Mouse (Mus musculus) liver, embryonic 13.5 days (tissue): ENCODE measurements around the gene Fat1. TPM values are rescaled to one million over a fixed set of nuclear protein-coding genes. Genes with fewer than 3 reads are reported as not detected.
"Not testable (repeated sequence)": the region's sequence is repeated elsewhere in the genome, so short reads cannot be mapped to it uniquely, and the experiment has no call there.

ENCODE experiments used
- ATAC-seq: fragments of 200-750 bp; cut with Nextera tagmentation; 2 replicates; pipeline ENCODE4 v1.8.0; 2017; ENCODE audit warnings: low read depth, mild to moderate bottlenecking, moderate number of reproducible peaks, moderate library complexity
- DNase-seq: peaks from one replicate; pipeline ENCODE4 v3.0.0; 2022
- H3K27ac ChIP-seq: fragments of 300-500 bp; sonication (generic); 2 replicates; pipeline ENCODE4 v1.5.1; 2015; ENCODE audit warnings: moderate library complexity, mild to moderate bottlenecking, inconsistent platforms
- H3K27me3 ChIP-seq: fragments of 300-500 bp; sonication (generic); 2 replicates; pipeline ENCODE4 v1.6.1; 2015; ENCODE audit warnings: mild to moderate bottlenecking, inconsistent platforms
- H3K36me3 ChIP-seq: fragments of 300-500 bp; sonication (generic); 2 replicates; pipeline ENCODE4 v1.6.1; 2015; ENCODE audit warnings: mild to moderate bottlenecking, inconsistent platforms
- H3K4me1 ChIP-seq: fragments of 300-500 bp; sonication (generic); replicated peaks from 2 replicates; pipeline ENCODE4 v1.6.1; 2015; ENCODE audit warnings: inconsistent platforms
- H3K4me2 ChIP-seq: fragments of 300-500 bp; sonication (generic); 2 replicates; pipeline ENCODE4 v1.6.1; 2015; ENCODE audit warnings: inconsistent platforms, mild to moderate bottlenecking, moderate library complexity
- H3K4me3 ChIP-seq: fragments of 300-500 bp; sonication (generic); replicated peaks from 2 replicates; pipeline ENCODE4 v1.5.1; 2015; ENCODE audit warnings: mild to moderate bottlenecking, inconsistent platforms
- H3K9ac ChIP-seq: fragments of 300-500 bp; sonication (generic); 2 replicates; pipeline ENCODE4 v1.6.1; 2015; ENCODE audit warnings: mild to moderate bottlenecking, inconsistent platforms
- H3K9me3 ChIP-seq: fragments of 300-500 bp; sonication (generic); replicated peaks from 2 replicates; pipeline ENCODE4 v1.6.1; 2016; ENCODE audit warnings: inconsistent platforms
- WGBS: fragments of 180-500 bp; shearing (Covaris S2); methylation state at CpG from one replicate; pipeline ENCODE4 v1.1.7; 2015; ENCODE audit not compliant: insufficient replicate concordance; 5-methylcytosine and 5-hydroxymethylcytosine counted together
- polyA plus RNA-seq: library from polyadenylated mRNA; unstranded; fragments of >200 nt; fragmentation: Nextera tagmentation; extraction: Ambion mirVana; gene quantifications from 2 replicates; pipeline ENCODE4 v1.2.1, GENCODE M21; 2015

Gene Fat1
- polyA plus RNA-seq, 1 experiment from 2014 or later: 0.84 TPM

GRCm38 (mm10) chr8:45051236-45051635, 116.0 kb downstream of the Fat1 start:
- ATAC-seq (no peak), DNase-seq (no peak)
- Histone ChIP-seq H3K9me3 (0 out of 2 replicates have a peak, but pooled peaks cover 6% of the 10 kb centered on the region), H3K27ac (no peak overlapping the region), H3K4me2 (no peak overlapping the region), H3K36me3 (peaks cover 6% of the 10 kb centered on the region; the same call in 1 of the 2 replicates), H3K9ac (no peak overlapping the region), H3K4me3 (no peak overlapping the region), H3K27me3 (no peaks in the 10 kb centered on the region), H3K4me1 (no peaks in the 10 kb centered on the region)
- WGBS: 86% methylated on average over 30 of the region's 30 CpGs

GRCm38 (mm10) chr8:45052205-45052604, 117.0 kb downstream of the Fat1 start:
- 64% methylated on average over 1 of the region's 1 CpGs for WGBS
- Histone ChIP-seq H3K4me2 (no peak overlapping the region), H3K27ac (no peak overlapping the region), H3K9me3 (0 out of 2 replicates have a peak, but pooled peaks cover 6% of the 10 kb centered on the region), H3K4me1 (no peaks in the 10 kb centered on the region), H3K36me3 (peaks cover 6% of the 10 kb centered on the region; the same call in 1 of the 2 replicates), H3K4me3 (no peak overlapping the region), H3K27me3 (no peaks in the 10 kb centered on the region), H3K9ac (no peak overlapping the region)
- no peak for ATAC-seq
- no peak for DNase-seq

GRCm38 (mm10) chr8:45052618-45053017, 117.4 kb downstream of the Fat1 start:
- H3K27me3 ChIP-seq: no peaks in the 10 kb centered on the region
- H3K9me3 ChIP-seq: 0 out of 2 replicates have a peak, but pooled peaks cover 6% of the 10 kb centered on the region
- H3K9ac ChIP-seq: no peak overlapping the region
- no peaks in the 10 kb centered on the region for H3K4me1 ChIP-seq
- DNase-seq (no peak), ATAC-seq (no peak)
- H3K4me2 ChIP-seq: no peak overlapping the region
- 81% methylated on average over 9 of the region's 9 CpGs for WGBS
- no peak overlapping the region for H3K4me3 ChIP-seq
- peaks cover 6% of the 10 kb centered on the region; the same call in 1 of the 2 replicates for H3K36me3 ChIP-seq
- no peak overlapping the region for H3K27ac ChIP-seq

- Histone ChIP-seq H3K4me1 (no peaks in the 10 kb centered on the region), H3K4me3 (no peak overlapping the region), H3K27me3 (no peaks in the 10 kb centered on the region), H3K9me3 (0 out of 2 replicates have a peak, but pooled peaks cover 6% of the 10 kb centered on the region), H3K27ac (no peak overlapping the region), H3K36me3 (peaks cover 6% of the 10 kb centered on the region; the same call in 1 of the 2 replicates), H3K4me2 (no peak overlapping the region), H3K9ac (no peak overlapping the region)
- ATAC-seq: no peak
- WGBS: 85% methylated on average over 3 of the region's 3 CpGs
- DNase-seq: no peak
Observed at GRCm38 (mm10) chr8:45055500-45055899, 120.3 kb downstream of the Fat1 start.

GRCm38 (mm10) chr8:45056810-45057209, 121.6 kb downstream of the Fat1 start:
- DNase-seq: no peak
- no peak for ATAC-seq
- Histone ChIP-seq H3K27ac (no peak overlapping the region), H3K4me2 (no peak overlapping the region), H3K9ac (no peak overlapping the region), H3K9me3 (0 out of 2 replicates have a peak, but pooled peaks cover 6% of the 10 kb centered on the region), H3K36me3 (no peaks in the 10 kb centered on the region), H3K27me3 (no peaks in the 10 kb centered on the region), H3K4me3 (no peak overlapping the region), H3K4me1 (no peaks in the 10 kb centered on the region)
- WGBS: 15% methylated on average over 3 of the region's 3 CpGs

GRCm38 (mm10) chr8:45060083-45060482, 124.8 kb downstream of the Fat1 start:
- Histone ChIP-seq H3K9ac (no peak overlapping the region), H3K27ac (no peak overlapping the region), H3K27me3 (no peaks in the 10 kb centered on the region), H3K4me2 (no peak overlapping the region), H3K9me3 (0 out of 2 replicates have a peak, but pooled peaks cover 6% of the 10 kb centered on the region), H3K36me3 (no peaks in the 10 kb centered on the region), H3K4me1 (no peaks in the 10 kb centered on the region), H3K4me3 (no peak overlapping the region)
- ATAC-seq: no peak
- 72% methylated on average over 2 of the region's 2 CpGs for WGBS
- no peak for DNase-seq

- H3K36me3 ChIP-seq: no peaks in the 10 kb centered on the region
- no peaks in the 10 kb centered on the region for H3K9me3 ChIP-seq
- H3K27ac ChIP-seq: no peak overlapping the region
- WGBS: 71% methylated on average over 11 of the region's 11 CpGs
- no peak overlapping the region for H3K4me3 ChIP-seq
- no peaks in the 10 kb centered on the region for H3K27me3 ChIP-seq
- no peaks in the 10 kb centered on the region for H3K4me1 ChIP-seq
- ATAC-seq (no peak), DNase-seq (no peak)
- H3K4me2 ChIP-seq: no peak overlapping the region
- no peak overlapping the region for H3K9ac ChIP-seq
Observed at GRCm38 (mm10) chr8:45062311-45062710, 127.1 kb downstream of the Fat1 start.

GRCm38 (mm10) chr8:45062982-45063924, 128.0 kb downstream of the Fat1 start:
- Histone ChIP-seq H3K4me2 (peak overlapping the region; percentile 14; the same call in 1 of the 2 replicates), H3K4me3 (no peak overlapping the region), H3K4me1 (no peaks in the 10 kb centered on the region), H3K27ac (no peak overlapping the region), H3K9ac (no peak overlapping the region), H3K36me3 (no peaks in the 10 kb centered on the region), H3K27me3 (no peaks in the 10 kb centered on the region), H3K9me3 (no peaks in the 10 kb centered on the region)
- ATAC-seq: peak; percentile 55; the same call in 1 of the 2 replicates
- no peak for DNase-seq
- WGBS: 32% methylated on average over 25 of the region's 25 CpGs

GRCm38 (mm10) chr8:45064197-45064869, 129.1 kb downstream of the Fat1 start:
- Histone ChIP-seq H3K9ac (no peak overlapping the region), H3K9me3 (no peaks in the 10 kb centered on the region), H3K4me1 (no peaks in the 10 kb centered on the region), H3K4me2 (no peak overlapping the region), H3K27me3 (no peaks in the 10 kb centered on the region), H3K27ac (no peak overlapping the region), H3K36me3 (no peaks in the 10 kb centered on the region), H3K4me3 (no peak overlapping the region)
- no peak for ATAC-seq
- no peak for DNase-seq
- 37% methylated on average over 8 of the region's 8 CpGs for WGBS

GRCm38 (mm10) chr8:45065391-45065790, 130.1 kb downstream of the Fat1 start:
- not testable (repeated sequence) for DNase-seq, ATAC-seq, H3K9me3 ChIP-seq, H3K27me3 ChIP-seq, H3K4me1 ChIP-seq, H3K4me3 ChIP-seq, H3K36me3 ChIP-seq, H3K9ac ChIP-seq, H3K4me2 ChIP-seq, H3K27ac ChIP-seq
- WGBS: 38% methylated on average over 1 of the region's 1 CpGs

GRCm38 (mm10) chr8:45068759-45069386, 133.6 kb downstream of the Fat1 start, which contains the start of gene Mtnr1a:
Gene Mtnr1a, plus strand, starts transcription at chr8:45069137.
- Histone ChIP-seq H3K9ac (no peak within 1 kb of the TSS), H3K4me1 (no peaks in the 10 kb centered on the region), H3K27ac (no peak within 1 kb of the TSS), H3K27me3 (no peaks in the 10 kb centered on the region), H3K4me2 (peak within 1 kb of the TSS; percentile 34), H3K9me3 (no peaks in the 10 kb centered on the region), H3K36me3 (no peaks in the 10 kb centered on the region), H3K4me3 (no peak within 1 kb of the TSS)
- WGBS: 10% methylated on average over 29 of the region's 29 CpGs
- DNase-seq: peak; percentile 24
- ATAC-seq: peak; percentile 63; the same call in 1 of the 2 replicates
